Mouse (Mus musculus) C2C12 (cell line): ENCODE measurements around the gene Actn1. TPM values are rescaled to one million over a fixed set of nuclear protein-coding genes. Genes with fewer than 3 reads are reported as not detected.
"Not testable (repeated sequence)": the region's sequence is repeated elsewhere in the genome, so short reads cannot be mapped to it uniquely, and the experiment has no call there.

Experiments
- H3K27me3 ChIP-seq: one replicate; pipeline ENCODE4 v1.6.1; 2011; ENCODE audit not compliant: control insufficient read depth, insufficient read depth, insufficient read length
- H3K36me3 ChIP-seq: one replicate; pipeline ENCODE4 v1.6.1; 2011; ENCODE audit not compliant: control insufficient read depth, insufficient read depth
- H3K4me3 ChIP-seq: one replicate; pipeline ENCODE4 v1.5.1; 2011; ENCODE audit warnings: mild to moderate bottlenecking, control low read depth; ENCODE audit not compliant: poor library complexity, insufficient read depth, severe bottlenecking
- H3K79me2 ChIP-seq: one replicate; pipeline ENCODE4 v1.6.1; 2011; ENCODE audit not compliant: control insufficient read depth, insufficient read depth
- H3K79me3 ChIP-seq: one replicate; pipeline ENCODE4 v1.6.1; 2011; ENCODE audit warnings: low read depth, control low read depth
- H3ac ChIP-seq: one replicate; pipeline ENCODE3; 2011; ENCODE audit warnings: low read depth; ENCODE audit not compliant: control insufficient read depth, insufficient read length
- CEBPB ChIP-seq: IDR thresholded peaks from one replicate; pipeline ENCODE4 v1.6.1; 2011; ENCODE audit warnings: low read depth, mild to moderate bottlenecking, control low read depth, moderate library complexity
- CTCF ChIP-seq: IDR thresholded peaks from one replicate; pipeline ENCODE4 v1.5.1; 2011; ENCODE audit not compliant: control insufficient read depth, insufficient read depth, insufficient read length
- FOSL1 ChIP-seq: IDR thresholded peaks from one replicate; pipeline ENCODE4 v1.8.0; 2011; ENCODE audit warnings: mild to moderate bottlenecking, low read length; ENCODE audit not compliant: poor library complexity, insufficient read depth, severe bottlenecking
- MAX ChIP-seq: IDR thresholded peaks from one replicate; pipeline ENCODE4 v1.6.1; 2011; ENCODE audit warnings: mild to moderate bottlenecking, control low read depth
- MYOD1 ChIP-seq: IDR thresholded peaks from one replicate; pipeline ENCODE4 v1.6.1; 2011; ENCODE audit warnings: low read depth; ENCODE audit not compliant: control insufficient read depth, insufficient read length
- MYOG ChIP-seq: IDR thresholded peaks from one replicate; pipeline ENCODE4 v1.6.1; 2011; ENCODE audit not compliant: control insufficient read depth, insufficient read length; ENCODE audit errors: extremely low read depth
- USF1 ChIP-seq: IDR thresholded peaks from one replicate; pipeline ENCODE4 v1.6.1; 2011; ENCODE audit warnings: low read depth, mild to moderate bottlenecking, control low read depth, moderate library complexity
- polyA plus RNA-seq: library from polyadenylated mRNA; unstranded; fragments of >200 nt; fragmentation: generic; extraction: Trizol; gene quantifications from one replicate; pipeline ENCODE4 v1.2.1, GENCODE M21; 2012; ENCODE audit warnings: missing spikeins

Actn1 gene
- polyA plus RNA-seq, 1 experiment, result 301 TPM

GRCm38 (mm10) chr12:80269303-80269702 lies 9.1 kb upstream of the Actn1 start:
- no peaks in the 10 kb centered on the region for H3K27me3 ChIP-seq
- H3K36me3 ChIP-seq, result no peaks in the 10 kb centered on the region
- H3K4me3 ChIP-seq, result no peak overlapping the region
- H3ac ChIP-seq, result no peak overlapping the region
- H3K79me2 ChIP-seq, result no peaks in the 10 kb centered on the region
- TF ChIP-seq MYOG (no peak), FOSL1 (no peak), MAX (no peak), USF1 (no peak), CEBPB (no peak), CTCF (no peak), MYOD1 (no peak)
- no peaks in the 10 kb centered on the region for H3K79me3 ChIP-seq

- H3ac ChIP-seq, result no peak overlapping the region
- H3K36me3 ChIP-seq, result no peaks in the 10 kb centered on the region
- TF ChIP-seq FOSL1, result no peak
- TF ChIP-seq USF1, result no peak
- no peak overlapping the region for H3K4me3 ChIP-seq
- H3K27me3 ChIP-seq, result no peaks in the 10 kb centered on the region
- H3K79me3 ChIP-seq, result no peaks in the 10 kb centered on the region
- H3K79me2 ChIP-seq, result no peaks in the 10 kb centered on the region
These were observed 7.8 kb upstream of the Actn1 start for GRCm38 (mm10) chr12:80267962-80268361.

GRCm38 (mm10) chr12:80264388-80264787 lies 4.2 kb upstream of the Actn1 start:
- H3K79me2 ChIP-seq, H3K27me3 ChIP-seq, H3K36me3 ChIP-seq, H3K4me3 ChIP-seq, H3K79me3 ChIP-seq, H3ac ChIP-seq: not testable (repeated sequence)

GRCm38 (mm10) chr12:80260744-80261695 lies 849 bp upstream of the Actn1 start:
- Histone ChIP-seq H3ac (peak overlapping the region; percentile 83), H3K79me3 (peaks cover 38% of the 10 kb centered on the region), H3K27me3 (no peaks in the 10 kb centered on the region), H3K79me2 (peaks cover 41% of the 10 kb centered on the region), H3K4me3 (peak overlapping the region; percentile 89), H3K36me3 (peaks cover 20% of the 10 kb centered on the region)
- TF ChIP-seq MAX, result no peak
- no peak for TF ChIP-seq MYOG
- no peak for TF ChIP-seq FOSL1
- TF ChIP-seq CTCF, result no peak
- TF ChIP-seq USF1, result no peak
- no peak for TF ChIP-seq MYOD1
- no peak for TF ChIP-seq CEBPB

- Histone ChIP-seq H3K4me3 (peak overlapping the region; percentile 89), H3K79me3 (peaks cover 53% of the 10 kb centered on the region), H3K27me3 (no peaks in the 10 kb centered on the region), H3K79me2 (peaks cover 57% of the 10 kb centered on the region), H3K36me3 (peaks cover 33% of the 10 kb centered on the region), H3ac (peak overlapping the region; percentile 82)
- peak; percentile 6 for TF ChIP-seq MAX
- TF ChIP-seq USF1, result no peak
These were observed 735 bp downstream of the Actn1 start for GRCm38 (mm10) chr12:80259216-80260055.

- Histone ChIP-seq H3K79me2 (peaks cover 64% of the 10 kb centered on the region), H3K79me3 (peaks cover 61% of the 10 kb centered on the region), H3K36me3 (peaks cover 38% of the 10 kb centered on the region), H3K4me3 (peak overlapping the region; percentile 89), H3ac (peak overlapping the region; percentile 82), H3K27me3 (no peaks in the 10 kb centered on the region)
- TF ChIP-seq MYOD1 (no peak), MAX (no peak), FOSL1 (no peak), CTCF (no peak), USF1 (no peak), MYOG (no peak), CEBPB (no peak)
These were observed 1.5 kb downstream of the Actn1 start for GRCm38 (mm10) chr12:80258520-80259215.
